Mouse (Mus musculus): ENCODE results near the gene Apobec1. TPM values are rescaled to one million over a fixed set of nuclear protein-coding genes. Genes with fewer than 3 reads are reported as not detected.

The Apobec1 gene
- total and polyA plus RNA-seq, 3 experiments: 39.6 to 42.6 (median 41.9) TPM

DNA sequence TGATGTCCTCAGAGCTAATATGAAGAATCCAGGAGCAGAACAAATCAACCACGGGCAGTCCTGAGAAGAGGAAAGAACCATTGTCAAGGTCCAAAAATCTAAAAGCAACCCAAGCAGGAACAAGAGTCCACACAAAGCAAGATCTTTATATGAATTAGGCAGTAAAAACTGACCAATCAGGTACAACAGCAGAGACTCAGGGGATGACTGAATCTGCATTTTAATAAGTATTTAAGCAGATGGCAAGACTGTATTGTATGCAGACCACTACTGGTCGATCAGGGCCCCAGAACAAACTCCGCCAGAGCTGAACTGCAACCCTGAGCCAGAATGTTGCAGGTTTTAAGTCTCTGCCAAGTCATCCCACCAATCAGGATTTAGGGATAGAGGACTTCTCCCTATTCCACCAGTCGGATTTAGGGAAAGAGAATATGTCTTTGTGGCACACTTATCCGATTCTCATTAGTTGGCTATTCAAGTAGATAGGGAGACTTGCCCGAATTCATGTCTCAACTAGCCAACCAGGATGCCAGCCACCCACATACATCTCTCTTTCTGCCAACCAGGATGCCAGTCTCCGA is 2.1 kb downstream of the Apobec1 start:
- H3K27me3 ChIP-seq (replicated peaks): no peaks in the 10 kb centered on the region
- peak overlapping the region; percentile 45 to 98 (median 66) for H3K4me3 ChIP-seq (replicated peaks in 1 of 3; ENCODE audit: low read depth in 2 of 3, low read length in 2 of 3, poor library complexity in 1 of 3)
- dilution Hi-C loops (cut with MboI; ENCODE audit: extremely low pct_ligation_motif_present, extremely low pct_unique_long_range_greater_than_20kb, low sequenced_read_pairs): no loop called here

DNA sequence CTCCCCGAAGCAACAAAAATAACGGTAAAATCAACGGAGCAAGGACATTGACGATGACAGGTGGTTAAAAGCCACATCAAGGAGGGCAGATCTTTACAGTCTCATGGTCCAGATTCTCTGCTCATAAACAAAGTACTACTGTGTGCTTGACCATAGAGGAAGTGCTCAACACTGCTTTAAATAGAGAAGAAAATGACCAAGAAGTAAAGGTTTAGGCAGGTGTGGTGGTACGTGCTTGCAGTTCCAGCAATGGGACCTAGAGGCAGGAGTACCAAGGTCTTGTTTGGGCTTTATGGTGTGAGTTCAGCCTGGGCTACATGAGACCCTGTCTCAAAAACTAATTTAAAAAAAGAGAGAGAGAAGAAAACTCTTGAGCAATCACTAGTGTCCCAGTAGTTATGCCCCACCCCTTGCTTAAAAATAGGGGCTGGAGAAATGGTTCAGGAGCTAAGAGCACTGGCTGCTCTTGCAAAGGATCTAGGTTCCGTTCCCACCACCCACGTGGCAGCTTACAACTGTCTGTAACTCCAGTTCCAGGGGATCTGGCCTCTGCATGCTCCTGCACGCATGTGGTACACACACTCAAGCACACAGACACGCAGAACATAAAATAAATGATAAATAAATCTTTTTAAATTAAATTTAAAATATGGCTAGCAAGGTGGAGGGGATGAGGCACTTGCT is 3.0 kb downstream of the Apobec1 start:
- Histone ChIP-seq H3K4me2 (ENCODE audit: insufficient read depth, low read depth, poor library complexity, severe bottlenecking) (peak overlapping the region; percentile 98), H3K27ac (ENCODE audit: insufficient read depth, low read depth) (peak overlapping the region; percentile 82), H3K4me1 (ENCODE audit: control insufficient read depth in 1 of 2, insufficient read depth in 2 of 2) (peaks cover 2 to 39% of the 10 kb centered on the region in 2 experiments; a peak in 3 of 4 replicates), H3K4me3 (replicated peaks in 1 of 3; ENCODE audit: low read depth in 2 of 3, low read length in 2 of 3, poor library complexity in 1 of 3) (peak overlapping the region; percentile 46 to 98 (median 66)), H3K27me3 (replicated peaks) (no peaks in the 10 kb centered on the region), H3K36me3 (replicated peaks in 1 of 2; ENCODE audit: control insufficient read depth in 1 of 2, insufficient read depth in 1 of 2, low read length in 1 of 2) (peaks cover 30 to 44% of the 10 kb centered on the region in 2 experiments), H3K9me3 (replicated peaks; ENCODE audit: low read length) (no peaks in the 10 kb centered on the region), H3K79me2 (replicated peaks; ENCODE audit: control insufficient read depth, extremely low read depth, insufficient read depth, poor library complexity, severe bottlenecking) (peaks cover 52% of the 10 kb centered on the region), H3K9ac (ENCODE audit: insufficient read depth, low read depth) (peak overlapping the region; percentile 75)
- peak; percentile 44 for DNase-seq (ENCODE audit: extremely low read depth)
- in situ Hi-C loops (cut with MboI; ENCODE audit: low pct_ligation_motif_present, low pct_unique_long_range_greater_than_20kb, low sequenced_read_pairs): no loop called here
- dilution Hi-C loops (cut with MboI; ENCODE audit: extremely low pct_ligation_motif_present, extremely low pct_unique_long_range_greater_than_20kb, low sequenced_read_pairs): no loop called here
- TF ChIP-seq UBTF (IDR thresholded peaks at IDR 0.05; ENCODE audit: low read depth, low read length) (no peak), ELF1 (IDR thresholded peaks at IDR 0.05; ENCODE audit: low read depth, low read length) (peak; percentile 53; the same call in 1 of the 2 replicates), ZMIZ1 (IDR thresholded peaks at IDR 0.05; ENCODE audit: low read depth, low read length) (0 out of 2 replicates have a peak, but pooled peaks have one; percentile 55), NELFE (IDR thresholded peaks at IDR 0.05; ENCODE audit: low read depth, low read length) (no peak; the same call in 1 of the 2 replicates), GABPA (IDR thresholded peaks at IDR 0.05; ENCODE audit: insufficient replicate concordance, low read depth, low read length) (no peak), MAFK (IDR thresholded peaks at IDR 0.05; ENCODE audit: insufficient replicate concordance, low read length) (no peak), JUN (IDR thresholded peaks at IDR 0.05; ENCODE audit: insufficient read depth, low read depth, low read length) (no peak), POLR2A (IDR thresholded peaks at IDR 0.05; ENCODE audit: low read depth, low read length) (peak; percentile 46), MAX (IDR thresholded peaks at IDR 0.05; ENCODE audit: low read length) (peak; percentile 81), KAT2A (IDR thresholded peaks at IDR 0.05; ENCODE audit: insufficient replicate concordance, low read length) (no peak), JUND (conservative IDR thresholded peaks at IDR 0.05; ENCODE audit: low read depth, low read length) (no peak), ZNF384 (IDR thresholded peaks at IDR 0.05; ENCODE audit: low read depth, low read length) (no peak; the same call in 1 of the 2 replicates), TCF12 (IDR thresholded peaks at IDR 0.05; ENCODE audit: low read depth, low read length) (0 out of 2 replicates have a peak, but pooled peaks have one; percentile 13), POLR2AphosphoS2 (IDR thresholded peaks at IDR 0.05; ENCODE audit: low read depth, low read length) (no peak), NRF1 (IDR thresholded peaks at IDR 0.05; ENCODE audit: low read depth, low read length) (no peak), PAX5 (IDR thresholded peaks at IDR 0.05; ENCODE audit: low read length) (no peak), CTCF (conservative IDR thresholded peaks at IDR 0.05 in 1 of 2, IDR thresholded peaks at IDR 0.05 in 1 of 2; ENCODE audit: low read depth in 2 of 2, low read length in 2 of 2) (peak in 1 of 2 experiments; percentile 40; a peak in 3 of 4 replicates), USF2 (conservative IDR thresholded peaks at IDR 0.05; ENCODE audit: low read depth, low read length) (no peak), MXI1 (IDR thresholded peaks at IDR 0.05; ENCODE audit: low read depth, low read length) (peak; percentile 96), BHLHE40 (IDR thresholded peaks at IDR 0.05; ENCODE audit: low read depth, low read length) (no peak; the same call in 1 of the 2 replicates)

More for the DNA sequence above, 2.1 kb downstream of the Apobec1 start:
- Histone ChIP-seq H3K9me3 (replicated peaks; ENCODE audit: low read length) (no peaks in the 10 kb centered on the region), H3K27ac (ENCODE audit: insufficient read depth, low read depth) (peak overlapping the region; percentile 82), H3K9ac (ENCODE audit: insufficient read depth, low read depth) (peak overlapping the region; percentile 75), H3K4me1 (ENCODE audit: control insufficient read depth in 1 of 2, insufficient read depth in 2 of 2) (peaks cover 2 to 34% of the 10 kb centered on the region in 2 experiments; a peak in 3 of 4 replicates), H3K36me3 (replicated peaks in 1 of 2; ENCODE audit: control insufficient read depth in 1 of 2, insufficient read depth in 1 of 2, low read length in 1 of 2) (peaks cover 21 to 34% of the 10 kb centered on the region in 2 experiments), H3K4me2 (ENCODE audit: insufficient read depth, low read depth, poor library complexity, severe bottlenecking) (peak overlapping the region; percentile 98), H3K79me2 (replicated peaks; ENCODE audit: control insufficient read depth, extremely low read depth, insufficient read depth, poor library complexity, severe bottlenecking) (peaks cover 49% of the 10 kb centered on the region)
- no peak for TF ChIP-seq IRF4 (IDR thresholded peaks at IDR 0.05; ENCODE audit: low read depth, low read length)
- no peak for TF ChIP-seq ZKSCAN1 (IDR thresholded peaks at IDR 0.05; ENCODE audit: borderline replicate concordance, low read depth, low read length)
- TF ChIP-seq UBTF (IDR thresholded peaks at IDR 0.05; ENCODE audit: low read depth, low read length): no peak
- no peak for TF ChIP-seq KAT2A (IDR thresholded peaks at IDR 0.05; ENCODE audit: insufficient replicate concordance, low read length)
- no peak for TF ChIP-seq CTCF (conservative IDR thresholded peaks at IDR 0.05 in 1 of 2, IDR thresholded peaks at IDR 0.05 in 1 of 2; ENCODE audit: low read depth in 2 of 2, low read length in 2 of 2)
- TF ChIP-seq JUN (IDR thresholded peaks at IDR 0.05; ENCODE audit: insufficient read depth, low read depth, low read length): no peak
- no peak for TF ChIP-seq MAX (IDR thresholded peaks at IDR 0.05; ENCODE audit: low read length)
- TF ChIP-seq ETS1 (conservative IDR thresholded peaks at IDR 0.05; ENCODE audit: low read depth, low read length): no peak
- peak; percentile 62; the same call in 1 of the 2 replicates for TF ChIP-seq POLR2AphosphoS2 (IDR thresholded peaks at IDR 0.05; ENCODE audit: low read depth, low read length)
- TF ChIP-seq MXI1 (IDR thresholded peaks at IDR 0.05; ENCODE audit: low read depth, low read length): no peak
- TF ChIP-seq CHD1 (IDR thresholded peaks at IDR 0.05; ENCODE audit: low read depth, low read length): no peak; the same call in 1 of the 2 replicates
- TF ChIP-seq TBP (conservative IDR thresholded peaks at IDR 0.05; ENCODE audit: low read depth, low read length): peak; percentile 94
- peak; percentile 76 for TF ChIP-seq NELFE (IDR thresholded peaks at IDR 0.05; ENCODE audit: low read depth, low read length)
- TF ChIP-seq PAX5 (IDR thresholded peaks at IDR 0.05; ENCODE audit: low read length): no peak
- peak; percentile 90 for TF ChIP-seq ZMIZ1 (IDR thresholded peaks at IDR 0.05; ENCODE audit: low read depth, low read length)
- no peak for TF ChIP-seq JUND (conservative IDR thresholded peaks at IDR 0.05; ENCODE audit: low read depth, low read length)
- TF ChIP-seq SIN3A (IDR thresholded peaks at IDR 0.05; ENCODE audit: low read length): no peak
- no peak for TF ChIP-seq RCOR1 (conservative IDR thresholded peaks at IDR 0.05; ENCODE audit: low read depth, low read length)
- no peak for TF ChIP-seq RAD21 (IDR thresholded peaks at IDR 0.05; ENCODE audit: low read depth, low read length)
- no peak for TF ChIP-seq MAFK (IDR thresholded peaks at IDR 0.05; ENCODE audit: insufficient replicate concordance, low read length)
- TF ChIP-seq TCF12 (IDR thresholded peaks at IDR 0.05; ENCODE audit: low read depth, low read length): 0 out of 2 replicates have a peak, but pooled peaks have one; percentile 15
- no peak for TF ChIP-seq USF1 (IDR thresholded peaks at IDR 0.05; ENCODE audit: low read depth, low read length)
- TF ChIP-seq E2F4 (IDR thresholded peaks at IDR 0.05; ENCODE audit: insufficient replicate concordance, low read depth, low read length): no peak
- no peak for TF ChIP-seq EP300 (IDR thresholded peaks at IDR 0.05; ENCODE audit: low read length)
- TF ChIP-seq POLR2A (IDR thresholded peaks at IDR 0.05; ENCODE audit: low read depth, low read length): peak; percentile 78
- no peak for TF ChIP-seq ELF1 (IDR thresholded peaks at IDR 0.05; ENCODE audit: low read depth, low read length)
- TF ChIP-seq MYC (IDR thresholded peaks at IDR 0.05; ENCODE audit: low read depth, low read length): no peak
- no peak for TF ChIP-seq MEF2A (IDR thresholded peaks at IDR 0.05; ENCODE audit: borderline replicate concordance, low read depth, low read length)
- in situ Hi-C loops (cut with MboI; ENCODE audit: low pct_ligation_motif_present, low pct_unique_long_range_greater_than_20kb, low sequenced_read_pairs): no loop called here
- DNase-seq (ENCODE audit: extremely low read depth): peak; percentile 38

Measured in CH12.LX (cell line).